Mouse (Mus musculus): ENCODE data around the gene Prss30.

The Prss30 gene

DNA sequence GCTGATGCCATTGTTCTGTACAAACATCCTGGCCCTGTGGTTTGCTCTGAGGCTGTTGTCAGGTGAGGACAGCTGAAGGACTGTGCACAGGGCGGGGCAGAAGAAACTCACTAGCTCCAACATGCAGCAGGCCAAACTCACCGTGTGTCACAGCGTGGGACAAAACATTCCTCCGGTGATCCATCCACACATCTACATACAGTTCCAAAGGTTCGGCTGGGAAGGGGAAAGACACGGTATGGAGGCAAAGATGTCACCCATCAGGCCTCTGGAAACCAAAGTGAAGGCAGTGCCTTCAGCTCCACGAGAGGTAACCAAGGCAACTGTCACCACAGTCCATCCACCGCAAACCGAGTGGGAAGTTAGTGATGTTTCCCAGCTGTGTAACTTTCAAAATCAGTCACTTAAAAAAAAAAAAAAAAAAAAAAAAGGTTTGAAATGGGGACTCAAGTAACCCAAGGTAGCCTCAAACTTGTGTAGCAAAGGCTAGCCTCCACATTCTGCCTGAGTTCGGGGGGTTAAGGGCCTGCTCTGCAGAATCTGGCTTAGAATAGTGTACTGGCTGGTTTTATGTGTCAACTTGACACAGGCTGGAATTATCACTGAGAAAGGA is at the start of gene Prss30:
Prss30 (minus strand) TSS at position 270 of the 613 bp plus-strand sequence.
- DNase-seq (ENCODE audit: low spot score), result no peak

DNA sequence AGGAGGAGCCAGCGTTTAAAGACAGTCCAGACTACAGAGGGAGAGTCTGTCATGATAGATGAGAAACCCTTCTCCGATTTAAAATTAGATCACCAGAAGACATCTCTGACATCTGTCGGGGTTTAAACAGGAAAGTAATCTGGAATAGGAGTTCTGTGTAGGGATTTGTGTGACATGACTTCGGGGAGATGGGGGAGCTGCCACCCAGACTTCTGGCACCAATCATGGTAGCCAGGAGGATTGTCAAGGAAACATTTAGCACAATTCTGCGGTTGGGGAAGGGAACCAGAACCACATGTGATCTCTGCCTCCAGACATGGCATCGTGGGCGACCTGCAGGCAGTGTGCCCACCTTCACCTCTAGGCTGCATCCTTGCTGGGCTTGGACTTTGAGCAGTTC is 49.1 kb upstream of the Prss30 start:
- no peak for DNase-seq (ENCODE audit: low spot score)

DNA sequence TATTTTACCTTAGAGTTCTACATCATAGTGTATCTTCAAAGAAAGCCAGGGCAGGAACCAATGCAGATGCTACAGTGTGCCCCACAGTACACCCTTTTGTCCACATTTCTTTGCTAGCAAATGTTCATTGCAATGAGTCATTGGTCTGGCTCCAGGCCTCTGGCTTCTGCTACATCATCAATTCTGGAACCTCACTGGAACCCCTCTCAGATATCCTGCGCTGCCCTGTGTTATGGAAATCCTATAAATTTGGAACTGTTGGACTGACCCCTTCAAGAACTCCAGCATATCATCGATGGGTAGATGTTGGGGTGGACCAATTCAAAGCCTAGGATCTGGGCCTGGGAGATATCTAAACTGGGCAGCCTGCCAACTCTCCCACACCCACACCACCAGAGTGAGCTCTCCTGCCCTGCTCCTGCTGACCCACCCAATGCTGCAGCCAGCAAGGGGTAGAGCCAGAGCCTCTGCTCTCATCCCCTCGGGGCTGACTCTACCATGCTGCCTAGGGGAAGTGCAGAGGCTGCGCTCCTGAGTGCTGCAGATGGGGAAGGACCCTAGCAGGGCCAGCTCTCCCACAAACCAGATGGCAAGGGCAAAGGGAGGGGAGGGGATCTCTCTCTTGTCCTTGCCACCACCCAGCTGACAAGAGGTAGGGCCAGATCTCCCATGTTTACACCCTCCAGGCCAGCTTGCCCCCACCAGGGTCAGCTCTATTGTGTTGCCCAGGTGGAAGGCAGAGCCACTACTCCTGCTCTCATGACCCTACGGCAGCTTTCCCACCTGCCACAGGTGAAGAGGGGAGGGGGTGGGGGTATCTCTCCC is 41.2 kb upstream of the Prss30 start:
- DNase-seq (ENCODE audit: low spot score), result no peak

DNA sequence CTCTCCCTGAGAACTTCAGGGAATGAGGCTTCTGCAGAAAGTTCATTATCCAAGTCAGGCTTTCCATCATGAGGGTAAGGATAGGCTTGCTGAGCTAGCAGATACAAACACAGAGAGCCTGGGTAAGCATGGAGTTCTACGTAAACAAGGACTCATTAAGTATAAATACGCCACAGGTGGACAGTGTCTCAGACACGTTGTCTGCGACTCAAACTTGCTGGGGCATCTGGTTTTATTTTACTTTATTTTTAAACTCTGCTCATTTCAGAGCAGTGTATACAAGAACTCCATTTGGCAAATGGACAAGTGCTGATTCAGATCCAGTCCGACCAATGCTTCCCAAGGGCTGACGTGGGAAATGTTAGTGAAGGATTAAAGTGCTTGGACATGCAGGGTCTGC is 40.3 kb upstream of the Prss30 start:
- DNase-seq (ENCODE audit: low spot score), result no peak

DNA sequence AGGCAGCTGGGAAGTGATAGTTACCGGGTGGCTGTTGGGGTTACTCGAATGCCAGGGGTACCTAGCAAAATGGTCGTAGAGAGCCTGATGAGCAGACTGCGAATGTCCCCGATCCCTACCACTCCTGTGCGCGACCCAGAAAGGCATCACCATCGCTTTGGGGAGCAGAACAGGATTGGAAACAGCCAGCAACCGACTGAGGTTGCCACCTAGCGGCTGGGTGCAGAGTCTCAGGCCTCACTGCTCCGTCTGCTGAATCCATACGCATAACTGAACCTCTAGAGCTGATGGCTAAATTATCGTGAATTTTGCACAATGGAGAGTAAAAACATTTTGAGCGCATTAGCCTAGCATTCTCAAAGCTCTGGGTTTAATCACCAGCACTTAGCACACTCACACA is 35.4 kb upstream of the Prss30 start:
- no peak for DNase-seq (ENCODE audit: low spot score)

DNA sequence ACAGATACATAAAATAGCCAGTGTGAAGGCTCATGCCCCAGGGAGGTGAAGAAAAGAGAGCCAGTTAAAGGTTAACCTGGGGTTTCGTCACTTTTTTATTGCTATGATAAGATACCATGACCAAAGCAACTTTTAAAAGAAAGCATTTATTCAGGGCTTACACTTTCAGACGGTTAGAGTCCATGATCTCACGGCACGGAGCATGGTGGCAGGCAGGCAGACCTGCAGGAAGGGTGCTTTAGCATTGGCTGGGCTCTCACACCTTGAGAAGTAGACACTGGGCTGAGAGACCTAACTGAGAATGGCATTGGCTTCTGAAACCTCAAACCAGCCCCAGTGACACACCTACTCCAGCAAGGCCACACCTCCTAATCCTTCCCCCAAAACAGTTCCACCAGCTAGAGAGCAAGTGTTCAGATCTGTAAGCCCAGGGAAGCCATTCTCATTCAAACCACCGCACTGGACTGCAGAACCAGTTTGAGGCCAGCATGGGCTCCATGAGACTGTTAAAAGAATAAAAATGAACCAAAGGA is 34.1 kb upstream of the Prss30 start:
- DNase-seq (ENCODE audit: low spot score), result no peak

DNA sequence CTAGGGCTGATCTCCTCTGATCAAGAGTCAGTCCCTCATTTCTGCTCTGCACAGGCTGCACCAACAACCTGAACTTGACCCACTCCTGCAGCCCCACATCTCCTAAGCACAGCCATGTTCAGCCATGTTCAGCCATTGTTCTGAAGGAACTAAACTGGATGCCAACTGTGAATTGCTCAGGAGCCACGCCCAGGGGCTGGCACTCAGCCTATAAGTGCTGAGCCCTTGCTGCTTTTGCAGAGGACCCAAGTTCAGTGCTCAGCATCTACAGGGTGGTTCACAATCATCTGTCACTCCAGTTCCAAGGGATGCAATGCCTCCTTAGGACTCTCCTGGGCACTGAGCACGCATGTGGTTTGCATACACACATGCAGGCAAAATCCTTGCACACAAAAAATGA is 32.6 kb upstream of the Prss30 start:
- DNase-seq (ENCODE audit: low spot score), result no peak

DNA sequence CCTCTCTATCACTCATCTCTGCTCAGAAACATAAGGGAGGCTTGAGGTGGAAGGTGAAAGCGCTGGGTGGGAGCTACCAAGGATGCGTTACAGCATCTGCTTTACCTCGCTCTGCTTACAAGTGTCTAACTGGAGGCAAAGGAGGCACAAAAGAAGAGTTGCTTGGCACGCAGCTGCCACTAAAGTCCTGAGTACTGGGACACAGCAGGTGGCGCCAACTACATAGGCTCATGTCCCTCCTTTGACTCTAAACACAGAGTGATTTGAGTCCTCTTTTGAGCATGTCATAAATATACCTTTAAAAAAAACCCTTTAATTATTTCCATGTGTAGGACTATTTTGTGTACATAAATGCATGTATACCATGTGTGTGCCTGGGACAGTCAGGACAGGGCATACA is 29.3 kb upstream of the Prss30 start:
- DNase-seq (ENCODE audit: low spot score), result no peak

DNA sequence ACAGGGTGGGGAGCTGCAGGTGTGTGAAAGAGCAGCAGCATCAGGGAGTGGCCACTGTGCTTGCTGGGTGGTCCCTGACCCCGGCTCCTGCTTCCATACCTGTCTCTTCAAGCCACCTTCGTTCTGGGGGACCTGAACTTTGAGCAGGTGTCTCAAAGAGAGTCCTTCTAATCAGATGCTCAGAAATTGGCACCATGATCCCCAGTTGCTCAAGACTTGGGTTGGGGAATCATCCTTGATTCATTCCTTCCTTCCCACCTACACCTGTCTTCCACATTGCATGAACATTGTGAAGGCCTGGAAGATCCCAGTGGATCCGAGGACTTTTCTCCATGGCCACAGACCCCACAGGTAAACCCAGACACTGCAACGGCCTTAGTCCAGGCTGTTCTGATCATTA is 27.7 kb upstream of the Prss30 start:
- DNase-seq (ENCODE audit: low spot score), result no peak

DNA sequence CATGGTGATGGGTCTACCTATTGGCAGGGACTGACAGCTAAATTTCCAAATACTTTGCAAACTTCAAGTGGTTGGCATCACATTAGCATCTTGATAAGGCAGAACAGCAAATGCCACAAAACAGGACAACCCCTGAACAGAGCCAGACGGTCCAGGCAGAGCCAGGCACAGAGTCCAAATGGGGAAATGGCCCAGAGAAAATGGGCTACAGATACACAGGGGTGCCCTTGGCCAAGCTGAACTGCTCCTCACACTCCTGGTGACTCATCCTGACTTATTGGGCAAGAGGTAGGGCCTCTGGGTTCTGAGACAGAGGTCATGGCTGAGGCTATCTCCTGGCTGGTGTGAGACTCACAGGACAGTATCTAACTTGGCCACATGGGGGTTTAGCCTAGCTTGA is 27.0 kb upstream of the Prss30 start:
- no peak for DNase-seq (ENCODE audit: low spot score)

DNA sequence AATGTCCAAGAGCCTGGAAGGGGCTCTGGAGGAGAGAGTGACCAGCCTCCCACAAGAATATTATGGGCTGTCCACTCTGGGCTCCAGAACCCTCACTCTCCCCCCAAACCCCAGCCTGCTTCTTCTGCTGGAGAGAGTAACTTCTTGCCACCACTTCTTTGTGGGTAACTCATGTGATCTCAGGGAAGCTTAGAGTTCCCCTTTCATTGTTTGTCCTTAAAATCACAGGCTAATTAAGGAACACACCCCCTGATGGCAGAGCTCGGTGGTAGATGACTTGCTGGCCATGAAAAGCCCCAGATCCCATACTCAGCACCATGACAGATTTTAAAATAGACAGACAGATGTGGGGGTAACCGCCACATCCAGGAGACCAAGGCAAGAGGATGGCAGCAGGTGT is 26.6 kb upstream of the Prss30 start:
- no peak for DNase-seq (ENCODE audit: low spot score)

DNA sequence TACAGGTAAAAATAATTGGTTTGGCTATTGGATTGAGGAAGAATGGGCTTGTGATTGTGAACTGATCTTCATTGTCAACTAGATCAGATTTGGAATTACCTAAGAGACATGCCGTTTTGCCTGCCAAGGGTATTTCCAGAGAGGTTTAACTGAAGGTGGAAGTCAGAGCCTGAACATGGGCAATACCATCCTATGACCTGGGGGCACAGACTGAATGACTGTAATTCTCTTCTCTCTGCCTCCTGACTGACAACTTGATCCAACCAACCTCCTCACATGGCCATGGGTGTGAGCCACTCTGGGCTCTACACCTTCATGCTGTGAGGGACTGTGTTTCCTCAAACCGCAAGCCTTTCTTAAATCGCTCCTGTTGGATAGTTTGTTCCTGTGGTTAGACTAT is 24.7 kb upstream of the Prss30 start:
- no peak for DNase-seq (ENCODE audit: low spot score)

DNA sequence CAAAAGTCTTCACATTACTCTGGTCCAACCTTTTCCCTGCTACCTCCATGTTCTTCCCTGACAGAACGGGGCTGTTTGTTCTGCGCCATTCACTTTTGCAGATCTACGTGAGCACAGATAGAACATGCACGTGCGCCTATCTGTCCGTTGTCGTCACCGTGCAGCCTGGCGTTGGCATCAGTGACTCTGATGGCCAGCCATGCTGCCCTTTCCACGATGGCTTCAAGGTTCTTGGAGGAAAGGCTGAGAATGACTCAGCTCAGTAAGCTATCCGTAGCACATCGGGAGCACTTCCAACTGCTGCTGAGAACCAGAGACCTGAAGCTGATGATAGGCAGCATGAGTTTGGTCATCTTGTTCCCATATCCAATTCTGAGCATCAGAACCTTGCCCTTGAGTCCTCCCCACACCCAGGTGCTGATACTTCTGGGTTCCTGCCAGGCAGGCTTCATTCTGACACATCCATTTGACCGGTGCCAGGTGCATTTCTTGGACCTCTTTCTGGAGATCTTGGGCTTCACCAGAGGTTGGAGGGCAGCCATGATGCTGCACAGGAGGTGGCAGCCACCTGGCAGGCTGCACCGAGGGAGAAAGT is 23.8 kb upstream of the Prss30 start:
- no peak for DNase-seq (ENCODE audit: low spot score)

DNA sequence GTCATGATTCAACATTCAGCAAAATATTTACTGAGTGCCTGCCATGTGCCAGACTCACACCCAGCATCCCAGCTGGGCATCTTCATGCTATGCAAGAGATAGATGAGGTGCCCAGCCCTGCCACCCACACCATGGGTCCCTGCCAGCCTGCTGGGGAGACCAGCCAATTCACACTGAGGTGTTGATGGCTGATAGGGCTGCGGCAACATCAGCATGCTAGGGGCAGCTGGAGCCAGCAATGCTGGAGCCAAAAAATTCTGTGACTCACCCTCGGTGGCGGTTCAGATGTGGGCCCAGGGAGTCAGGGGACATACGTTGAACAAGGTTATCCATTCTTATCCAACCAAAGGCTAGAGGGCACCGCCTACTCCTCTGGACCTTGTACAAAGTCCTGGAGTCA is 20.0 kb upstream of the Prss30 start:
- no peak for DNase-seq (ENCODE audit: low spot score)

DNA sequence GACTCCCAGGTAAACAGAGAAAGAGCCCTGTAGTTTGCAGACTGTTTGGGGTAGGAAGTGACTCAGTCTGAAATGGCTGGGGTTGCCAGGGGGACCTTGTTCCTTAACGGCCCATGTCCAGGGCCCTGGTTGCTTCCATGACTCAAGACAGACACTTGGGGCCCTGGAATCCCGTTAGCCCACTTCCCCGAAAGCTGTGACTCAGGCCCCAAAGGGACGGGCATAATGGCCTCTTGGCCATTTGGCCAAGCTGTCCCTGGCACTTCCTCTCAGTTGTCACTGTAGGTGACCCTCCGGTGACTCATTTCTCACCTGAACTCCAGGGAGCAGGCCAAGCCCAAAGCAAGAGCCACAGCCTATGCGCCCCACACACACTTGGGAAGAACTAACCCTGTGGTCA is 18.0 kb upstream of the Prss30 start:
- no peak for DNase-seq (ENCODE audit: low spot score)

DNA sequence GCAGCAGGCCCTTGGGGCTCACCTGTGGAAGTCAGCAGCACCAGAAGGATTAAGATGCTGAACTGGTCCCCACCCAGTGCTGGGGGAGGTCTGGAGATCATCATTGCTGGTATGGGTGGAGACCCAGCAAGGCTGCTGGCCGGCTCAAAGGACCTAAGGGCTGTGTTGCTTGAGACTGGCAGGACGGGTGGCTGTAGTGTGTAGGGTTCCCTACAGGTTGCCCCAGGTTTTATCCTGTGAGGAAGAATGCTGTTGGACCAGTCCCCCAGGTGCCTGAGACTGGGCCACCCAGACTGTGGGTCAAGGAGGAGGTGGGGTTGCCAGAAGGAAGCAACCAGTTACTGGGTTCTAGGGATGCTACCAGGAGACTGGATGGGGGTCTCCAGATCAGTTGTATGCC is 17.5 kb upstream of the Prss30 start, which contains the start of gene Prss22:
Prss22 (minus strand) TSS at position 200 of the 400 bp plus-strand sequence.
- DNase-seq (ENCODE audit: low spot score), result no peak

DNA sequence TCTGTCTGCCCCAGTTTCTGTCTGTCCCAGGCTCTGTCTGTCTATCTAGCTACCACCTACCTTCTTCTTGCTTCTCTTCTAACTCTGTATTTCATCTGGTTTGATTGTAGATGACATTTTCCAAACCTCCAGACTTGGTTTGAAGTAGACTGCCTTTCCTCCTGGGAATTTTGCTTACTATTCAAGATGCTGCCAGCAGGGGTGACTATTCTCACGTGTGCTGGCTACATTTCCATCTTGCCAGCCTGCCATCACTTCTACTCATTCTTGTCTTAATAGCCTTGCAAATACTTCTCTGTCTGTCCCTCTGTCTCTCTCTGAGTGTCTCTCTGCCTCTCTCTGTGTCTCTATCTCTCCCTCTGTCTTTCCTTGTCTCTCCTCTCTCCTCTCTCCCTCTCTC is 15.1 kb upstream of the Prss30 start:
- DNase-seq (ENCODE audit: low spot score), result no peak

DNA sequence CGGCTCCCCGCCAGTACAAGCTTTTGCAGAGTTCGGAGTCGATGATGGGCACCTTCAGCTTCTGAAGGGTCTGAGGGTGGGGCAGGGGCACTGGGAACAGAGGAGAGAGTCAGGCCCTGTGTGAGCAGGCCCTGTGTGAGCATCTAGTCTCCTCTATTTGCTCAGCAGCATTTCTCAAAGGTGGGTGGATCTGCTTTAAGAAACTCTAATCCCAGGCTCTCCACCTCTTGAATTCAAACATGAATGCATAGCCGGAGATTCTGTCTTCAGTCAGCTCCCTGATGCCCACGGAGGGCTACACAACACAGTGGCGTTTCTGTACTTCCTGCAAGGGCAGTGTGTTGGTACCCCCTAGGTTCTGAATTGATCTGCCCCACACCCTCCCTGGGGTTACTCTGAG is 14.3 kb upstream of the Prss30 start:
- DNase-seq (ENCODE audit: low spot score), result no peak

DNA sequence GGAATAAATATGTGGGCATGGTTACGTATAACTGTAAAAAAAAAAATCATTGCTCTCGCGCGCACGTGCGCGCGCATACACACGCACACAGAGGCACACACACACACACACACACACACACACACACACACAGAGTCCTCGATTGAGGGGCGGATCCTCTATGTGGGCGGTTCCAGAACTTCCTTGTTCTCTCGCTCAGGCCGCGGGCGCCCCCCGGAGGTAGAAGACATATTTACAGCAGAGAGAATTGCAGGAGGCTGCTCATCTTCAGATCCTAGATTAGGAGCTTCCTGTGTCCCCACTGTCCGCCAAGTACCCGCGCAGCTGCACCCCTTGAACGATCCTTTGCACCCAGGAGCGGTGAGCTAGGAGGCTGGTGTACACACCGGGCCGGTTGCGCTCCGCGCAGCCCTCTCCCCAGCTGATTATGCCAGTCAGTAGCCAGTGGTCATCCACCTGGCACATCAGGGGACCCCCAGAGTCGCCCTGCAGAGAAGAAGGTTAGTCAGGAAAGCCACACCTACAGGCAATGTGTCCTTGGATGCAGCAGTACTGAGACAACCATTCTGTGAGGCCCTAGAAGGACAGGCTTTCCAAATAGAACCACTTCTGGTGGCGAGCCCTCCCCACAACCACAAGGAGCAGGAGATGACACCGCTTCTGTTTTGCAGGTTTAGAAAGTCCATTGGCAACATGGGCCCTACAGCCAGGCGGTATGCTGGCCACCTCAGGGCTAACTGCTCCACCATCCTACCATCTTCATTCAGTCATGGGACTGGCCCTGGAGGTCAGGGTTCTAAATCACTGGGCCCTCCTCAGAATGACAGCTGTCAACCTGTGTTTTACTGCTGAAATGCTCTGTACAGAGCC is 13.4 kb upstream of the Prss30 start:
- peak; percentile 88 for DNase-seq (ENCODE audit: low spot score)

DNA sequence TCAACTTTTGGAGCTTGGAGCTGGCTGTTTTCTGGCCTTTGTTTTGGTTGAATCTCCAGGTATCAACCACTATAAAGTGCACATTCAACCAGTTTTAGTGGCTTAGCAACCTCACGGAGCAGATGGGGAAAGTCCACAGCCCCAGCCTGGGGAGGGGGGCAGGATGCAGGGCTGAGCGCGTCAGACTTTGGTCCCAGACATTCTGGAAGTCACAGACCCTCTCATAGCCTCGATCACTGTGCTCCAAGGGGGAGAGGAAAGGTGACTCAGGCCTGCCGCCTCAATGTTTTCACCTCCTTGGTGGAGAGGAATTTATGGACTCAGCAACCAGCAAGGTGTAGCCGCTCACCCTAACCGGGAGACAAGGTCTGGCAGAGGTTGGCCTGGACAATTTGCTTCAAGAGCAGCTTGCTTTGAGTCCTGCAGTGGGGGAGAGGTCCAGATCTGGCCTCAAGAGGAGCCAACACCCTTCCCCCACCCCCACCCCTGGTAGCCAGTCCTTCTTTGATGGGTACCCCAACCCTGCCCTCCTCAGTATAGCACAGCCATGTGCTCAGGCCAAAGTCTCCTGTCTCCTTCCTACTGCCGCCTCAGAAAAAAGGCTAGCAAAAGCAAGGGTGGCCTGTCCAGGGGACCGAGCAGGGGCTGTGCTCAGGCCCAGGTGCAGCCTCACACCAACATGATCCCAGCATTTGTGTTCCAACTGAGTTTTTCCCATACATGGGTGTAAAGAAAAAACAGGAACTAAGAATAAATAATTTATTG is 12.6 kb upstream of the Prss30 start:
- peak; percentile 62 for DNase-seq (ENCODE audit: low spot score)

DNA sequence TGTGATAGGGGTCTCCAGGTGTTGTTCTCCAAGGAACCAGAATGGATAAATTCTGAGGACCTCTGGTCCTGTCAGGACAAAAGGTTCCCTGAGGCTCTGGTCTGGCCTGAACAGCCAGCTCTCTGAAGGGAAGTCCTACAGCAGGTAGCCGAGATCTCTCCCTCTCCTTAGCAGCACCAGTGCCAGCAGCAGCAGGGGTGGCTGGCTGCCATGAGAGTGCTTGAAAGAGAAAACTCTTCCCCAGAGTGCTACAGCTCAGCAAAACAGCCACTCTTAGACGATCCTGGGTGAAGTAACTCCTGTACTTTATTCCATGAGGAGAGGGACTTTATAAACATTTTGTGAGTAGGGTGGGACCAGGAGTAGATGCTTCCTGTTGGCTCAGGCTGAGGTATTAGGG is 9.4 kb upstream of the Prss30 start:
- no peak for DNase-seq (ENCODE audit: low spot score)
